Mouse (Mus musculus) olfactory bulb, adult 2 months (tissue): ENCODE data around the gene Tppp3.

Experiments
- CTCF ChIP-seq: fragments of 200-500 bp; IDR thresholded peaks from 2 replicates; pipeline ENCODE4 v1.5.1; 2012; ENCODE audit warnings: low read depth, mild to moderate bottlenecking, low read length, moderate library complexity; ENCODE audit not compliant: insufficient read depth
- POLR2A ChIP-seq: fragments of 200-500 bp; IDR thresholded peaks from 2 replicates; pipeline ENCODE4 v1.6.1; 2012; ENCODE audit warnings: mild to moderate bottlenecking, low read depth, low read length, moderate library complexity; ENCODE audit not compliant: insufficient read depth

GRCm38 (mm10) chr8:105514656-105515055 is 43.3 kb upstream of the Tppp3 start:
- no peak for TF ChIP-seq POLR2A
- TF ChIP-seq CTCF = no peak
